ENCODE assay signal across 21 mouse cellular contexts in the genomic region with DNA sequence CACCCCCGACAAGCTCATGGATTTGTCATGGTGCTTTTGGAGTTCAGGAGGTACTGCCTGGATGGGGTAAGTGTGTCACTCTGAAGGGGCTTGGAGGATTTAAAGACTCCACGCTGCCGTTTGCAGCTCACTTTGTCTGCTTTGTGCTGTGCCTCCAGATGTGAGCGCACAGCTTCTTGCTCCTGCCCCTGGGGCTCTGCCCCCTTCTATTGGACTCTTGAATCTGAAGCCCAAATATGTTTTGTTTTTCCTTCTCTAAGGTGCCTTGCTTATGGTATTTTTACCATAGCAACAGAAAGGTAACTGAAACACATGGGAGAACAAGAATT. TPM values are rescaled to one million over a fixed set of nuclear protein-coding genes. Genes with fewer than 3 reads are reported as not detected.
DNase-seq lines count a peak whose midpoint lies in the region; ATAC-seq lines count a peak whose summit lies in the region.
"Had no signal": no experiment of that assay in that cellular context is flagged by ENCODE, and none has a peak within 500 bp of the region (broad histone marks: within the 10 kb centered on the region; RNA-seq: fewer than 3 reads in every experiment).

No protein-coding gene starts in this region.

- ATAC-seq in kidney, embryonic 15.5 days (replicated peaks; ENCODE audit: low FRiP score), result no peak
- ATAC-seq in embryonic facial prominence, embryonic 12.5 days (ENCODE audit: insufficient number of reproducible peaks, insufficient read depth, low FRiP score, low TSS enrichment), result no peak
- no peak for ATAC-seq in embryonic facial prominence, embryonic 15.5 days (ENCODE audit: insufficient number of reproducible peaks, low FRiP score, low TSS enrichment, low read depth)
- ATAC-seq: liver, embryonic 12.5 days had no signal

- H3K9me3 ChIP-seq in kidney, embryonic 15.5 days (replicated peaks), result no peaks in the 10 kb centered on the region
- H3K9me3 ChIP-seq in embryonic facial prominence, embryonic 12.5 days, result no peaks in the 10 kb centered on the region
- no peaks in the 10 kb centered on the region for H3K9me3 ChIP-seq in embryonic facial prominence, embryonic 15.5 days (replicated peaks)
- H3K9me3 ChIP-seq: hindbrain, embryonic 13.5 days; liver, embryonic 12.5 days had no signal

- no peak overlapping the region for H3K9ac ChIP-seq in kidney, embryonic 15.5 days
- H3K9ac ChIP-seq in embryonic facial prominence, embryonic 12.5 days, result no peak overlapping the region
- H3K9ac ChIP-seq in embryonic facial prominence, embryonic 15.5 days, result no peak overlapping the region

- H3K4me3 ChIP-seq in kidney, embryonic 15.5 days (replicated peaks), result no peak overlapping the region
- H3K4me3 ChIP-seq in embryonic facial prominence, embryonic 12.5 days, result no peak overlapping the region
- H3K4me3 ChIP-seq in embryonic facial prominence, embryonic 15.5 days (replicated peaks), result no peak overlapping the region
- H3K4me3 ChIP-seq: heart, adult 2 months; hindbrain, embryonic 13.5 days; liver, embryonic 12.5 days; megakaryocyte, embryonic 14.5 days had no signal

- H3K36me3 ChIP-seq in kidney, embryonic 15.5 days, result no peaks in the 10 kb centered on the region
- no peaks in the 10 kb centered on the region for H3K36me3 ChIP-seq in embryonic facial prominence, embryonic 12.5 days
- peaks cover 12% of the 10 kb centered on the region for H3K36me3 ChIP-seq in embryonic facial prominence, embryonic 15.5 days
- H3K36me3 ChIP-seq: hindbrain, embryonic 13.5 days had no signal

- peaks cover 47% of the 10 kb centered on the region for H3K4me1 ChIP-seq in kidney, embryonic 15.5 days
- H3K4me1 ChIP-seq in embryonic facial prominence, embryonic 12.5 days, result peaks cover 22% of the 10 kb centered on the region
- peaks cover 32% of the 10 kb centered on the region for H3K4me1 ChIP-seq in embryonic facial prominence, embryonic 15.5 days

- no peaks in the 10 kb centered on the region for H3K27me3 ChIP-seq in kidney, embryonic 15.5 days
- H3K27me3 ChIP-seq in embryonic facial prominence, embryonic 12.5 days, result no peaks in the 10 kb centered on the region
- no peaks in the 10 kb centered on the region for H3K27me3 ChIP-seq in embryonic facial prominence, embryonic 15.5 days
- H3K27me3 ChIP-seq: hindbrain, embryonic 13.5 days; liver, embryonic 12.5 days had no signal

- no peak overlapping the region for H3K4me2 ChIP-seq in kidney, embryonic 15.5 days
- no peak overlapping the region for H3K4me2 ChIP-seq in embryonic facial prominence, embryonic 12.5 days (replicated peaks)
- H3K4me2 ChIP-seq in embryonic facial prominence, embryonic 15.5 days (replicated peaks), result no peak overlapping the region
- H3K4me2 ChIP-seq: hindbrain, embryonic 13.5 days; liver, embryonic 12.5 days had no signal

- WGBS in kidney, embryonic 15.5 days, result 66% methylated on average over 4 of the region's 4 CpGs
- WGBS in embryonic facial prominence, embryonic 12.5 days, result 48% methylated on average over 4 of the region's 4 CpGs
- WGBS in embryonic facial prominence, embryonic 15.5 days, result 30% methylated on average over 4 of the region's 4 CpGs

- DNase-seq in kidney, adult 11 months, result no peak
- peak; percentile 45 for DNase-seq in thymus, postnatal 0 days (ENCODE audit: low spot score)
- DNase-seq in T-cell, adult 2 months (ENCODE audit: low spot score), result no peak
- no peak for DNase-seq in frontal cortex, postnatal 10 days (ENCODE audit: low spot score in 2 of 2)
- DNase-seq: cerebellum, adult 2 months; heart, adult 2 months; lung, postnatal 10 days; midbrain, embryonic 14.5 days; right cerebral cortex, postnatal 14 days had no signal

- 0 out of 2 replicates have a peak overlapping the region, but pooled peaks have one; percentile 13 for H3K27ac ChIP-seq in kidney, embryonic 15.5 days
- peak overlapping the region; percentile 99; the same call in 1 of the 2 replicates for H3K27ac ChIP-seq in embryonic facial prominence, embryonic 12.5 days
- H3K27ac ChIP-seq in embryonic facial prominence, embryonic 15.5 days (replicated peaks), result peak overlapping the region; percentile 56; the same call in 1 of the 2 replicates
- H3K27ac ChIP-seq: heart, adult 2 months had no signal

RNA-seq across cellular contexts. Expression of a gene that starts 1.7 kb away (rescaled TPM):
- 3.2 TPM in 1 of 2 replicates, not detected in the other for polyA plus RNA-seq in kidney, embryonic 15.5 days (2015; fragmentation: Nextera tagmentation; extraction: Ambion mirVana)
- polyA plus RNA-seq in embryonic facial prominence, embryonic 12.5 days (2016; fragmentation: Nextera tagmentation; extraction: Ambion mirVana), result 3.4 and 4.0 TPM in 2 replicates
- 1.6 and 2.3 TPM in 2 replicates for polyA plus RNA-seq in embryonic facial prominence, embryonic 15.5 days (2015; fragmentation: Nextera tagmentation; extraction: Ambion mirVana)
- 0.79 TPM in 1 of 2 replicates, not detected in the other for polyA plus RNA-seq in thymus, postnatal 0 days (2015; fragmentation: Nextera tagmentation; extraction: Ambion mirVana)
- polyA plus RNA-seq: adrenal gland, adult 2 months; C2C12; cerebellum, adult 2 months; heart, adult 2 months; heart, embryonic 16.5 days; midbrain, embryonic 14.5 days; neural tube, embryonic 14.5 days; spleen, adult 2 months; stomach, embryonic 14.5 days had no signal

Comparison
In these comparisons a context has a peak if more than half of its experiments do, and no peak if none do; other contexts are left out.
1. H3K27ac ChIP-seq: peak in every context shown above with its lines; median percentile 99 in embryonic facial prominence, embryonic 12.5 days; 56 in embryonic facial prominence, embryonic 15.5 days; 13 in kidney, embryonic 15.5 days.